Mouse (Mus musculus): Measurements from ENCODE around the gene Thnsl2.

GRCm38 (mm10) chr6:71133559-71133958, 10.7 kb downstream of the Thnsl2 start:
- TF ChIP-seq CTCF (IDR thresholded peaks at IDR 0.05; ENCODE audit: insufficient read depth, low read length), result no peak
- no peak for TF ChIP-seq POLR2A (IDR thresholded peaks at IDR 0.05; ENCODE audit: borderline replicate concordance, extremely low read depth, low read depth, low read length)

Data from lung, adult 2 months (tissue).